Mouse (Mus musculus) ES-E14 (cell line): ENCODE measurements around the gene Nol3.

Experiments
- CHD2 ChIP-seq: IDR thresholded peaks from 2 replicates; pipeline ENCODE4 v1.6.1; 2014; ENCODE audit warnings: mild to moderate bottlenecking, low read depth, low read length, inconsistent platforms
- MAFK ChIP-seq: IDR thresholded peaks from 2 replicates; pipeline ENCODE4 v1.6.1; 2014; ENCODE audit warnings: mild to moderate bottlenecking, low read depth, low read length, inconsistent platforms; ENCODE audit not compliant: insufficient read depth

DNA sequence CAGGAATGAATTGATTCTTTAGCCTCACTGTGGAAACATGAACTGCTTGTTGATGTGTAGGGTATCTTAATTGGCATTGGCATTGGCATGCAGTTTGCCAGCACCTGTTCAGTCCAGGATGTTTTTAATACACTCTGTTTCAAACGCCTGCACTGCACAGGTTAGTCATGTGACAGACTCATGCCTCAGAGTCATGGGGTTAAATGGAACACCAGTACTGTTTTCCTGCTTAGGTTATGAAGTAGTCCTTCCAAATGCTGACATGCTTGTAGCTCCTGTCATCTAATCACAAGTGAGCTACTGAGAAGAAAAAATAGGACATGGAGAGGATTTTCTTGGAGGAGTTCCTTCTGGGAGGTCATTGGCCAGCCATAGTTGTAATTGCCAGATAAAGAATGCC lies 40.7 kb upstream of the Nol3 start:
- TF ChIP-seq MAFK (no peak), CHD2 (no peak)
